Mouse (Mus musculus) CD4-positive, CD25-positive, alpha-beta regulatory T cell, adult 2 months (primary cell): ENCODE measurements around the gene Tmem120b.
"Not testable (repeated sequence)": the region's sequence is repeated elsewhere in the genome, so short reads cannot be mapped to it uniquely, and the experiment has no call there.

Experiments
- DNase-seq: peaks from one replicate; pipeline ENCODE4 v3.0.0-alpha.2; 2012; ENCODE audit warnings: low read depth, low spot score

Gene Tmem120b

DNA sequence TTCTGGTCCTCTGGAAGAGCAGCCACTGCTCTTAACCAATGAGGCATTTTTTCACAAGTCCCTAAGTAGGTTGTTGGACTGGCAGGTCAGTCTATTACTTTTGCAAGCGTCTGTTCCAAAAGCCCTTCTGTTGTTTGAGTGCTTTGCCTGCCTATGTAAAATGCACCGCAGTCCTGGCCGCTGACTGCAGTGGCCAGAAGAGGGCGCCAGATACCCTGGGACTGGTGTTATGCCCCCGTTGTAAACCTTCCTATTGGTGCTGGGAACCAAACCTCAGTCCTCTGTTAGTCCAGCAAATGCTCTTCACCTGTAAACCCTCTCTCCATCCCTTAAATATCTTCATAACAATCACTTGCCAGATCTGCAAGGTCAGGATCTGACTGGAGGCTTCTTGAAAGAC, 16.5 kb upstream of the Tmem120b start:
- peak; percentile 35 for DNase-seq

DNA sequence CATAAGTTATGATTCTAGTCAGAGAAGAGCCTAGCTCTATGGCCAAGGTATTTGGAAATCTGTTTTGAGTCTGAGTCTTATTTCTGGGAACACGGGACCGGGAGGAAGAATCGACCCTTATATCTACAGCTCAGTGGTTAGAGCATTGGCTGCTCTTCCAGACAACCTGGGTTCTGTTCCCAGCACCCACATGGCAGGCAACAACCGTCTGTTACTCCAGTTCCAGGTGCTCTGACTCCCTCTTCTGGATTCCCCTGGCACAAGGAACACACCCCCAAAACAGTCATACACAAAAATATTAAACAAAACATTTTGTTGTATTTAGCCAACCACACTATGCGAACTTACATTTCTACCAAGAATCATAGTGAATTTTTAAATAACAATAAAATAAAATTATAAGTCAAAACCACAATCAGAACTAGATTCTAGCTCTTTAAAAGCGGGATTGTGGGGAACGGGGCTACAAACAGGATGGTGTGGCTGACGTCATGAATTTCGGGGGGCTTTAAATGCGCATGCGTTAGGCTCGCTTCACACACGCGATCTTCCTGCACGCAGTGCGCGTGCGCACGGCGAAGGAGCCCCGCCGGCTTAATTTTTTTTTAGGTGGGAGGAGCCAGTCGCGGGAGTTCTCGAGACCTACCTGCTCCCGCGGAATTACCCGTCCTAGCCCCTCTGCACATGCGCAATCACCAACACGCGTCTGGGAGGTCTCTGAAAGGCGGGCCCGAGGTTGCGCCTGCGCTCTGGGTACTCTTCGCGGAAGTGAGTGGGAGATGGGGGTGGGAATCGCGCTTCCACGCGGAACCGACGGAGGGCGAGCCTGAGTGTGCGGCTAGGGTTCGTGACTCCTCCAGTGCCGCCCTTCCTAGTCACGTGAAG, 10.6 kb upstream of the Tmem120b start:
- peak; percentile 100 for DNase-seq

DNA sequence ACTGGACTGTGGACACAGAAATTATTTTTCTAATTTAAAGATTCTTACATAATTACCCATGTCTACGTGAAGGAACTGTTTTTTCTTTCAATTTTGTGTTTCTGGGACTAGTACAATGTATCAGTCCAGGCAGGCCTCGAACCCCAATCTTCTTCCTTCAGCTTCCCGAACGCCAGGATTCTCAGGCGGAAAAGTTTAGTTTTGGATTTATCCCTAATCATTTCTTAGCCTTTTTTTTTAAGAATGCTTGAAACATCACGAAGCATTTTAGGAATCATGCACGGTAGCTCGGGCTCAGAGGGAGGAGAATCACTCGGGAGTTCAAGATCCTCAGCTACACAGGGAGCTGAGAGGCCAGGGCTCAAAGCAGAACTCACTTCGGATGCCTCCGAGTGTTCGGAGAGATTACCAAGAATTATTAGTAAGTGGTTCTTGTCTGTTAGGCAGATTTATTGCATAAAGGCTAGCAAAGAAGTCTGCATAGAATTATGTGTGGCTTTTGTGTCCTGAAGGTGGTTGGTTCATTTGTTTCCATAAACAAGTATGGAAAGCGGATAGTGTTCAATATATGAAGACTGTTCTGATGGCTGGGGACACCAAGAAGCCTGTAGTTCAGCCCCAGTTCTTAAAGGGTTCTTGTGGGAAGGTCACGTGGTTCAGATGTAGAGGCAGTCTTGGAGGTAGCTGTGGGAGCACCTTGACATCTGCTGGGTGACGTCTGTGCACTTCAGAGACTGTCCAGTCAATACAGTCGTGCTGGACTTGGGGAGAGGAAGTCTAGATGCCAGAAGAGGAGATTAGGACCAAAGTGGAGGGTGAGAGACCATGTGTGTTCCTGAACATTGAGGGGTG, 9.7 kb upstream of the Tmem120b start:
- DNase-seq = peak; percentile 53

DNA sequence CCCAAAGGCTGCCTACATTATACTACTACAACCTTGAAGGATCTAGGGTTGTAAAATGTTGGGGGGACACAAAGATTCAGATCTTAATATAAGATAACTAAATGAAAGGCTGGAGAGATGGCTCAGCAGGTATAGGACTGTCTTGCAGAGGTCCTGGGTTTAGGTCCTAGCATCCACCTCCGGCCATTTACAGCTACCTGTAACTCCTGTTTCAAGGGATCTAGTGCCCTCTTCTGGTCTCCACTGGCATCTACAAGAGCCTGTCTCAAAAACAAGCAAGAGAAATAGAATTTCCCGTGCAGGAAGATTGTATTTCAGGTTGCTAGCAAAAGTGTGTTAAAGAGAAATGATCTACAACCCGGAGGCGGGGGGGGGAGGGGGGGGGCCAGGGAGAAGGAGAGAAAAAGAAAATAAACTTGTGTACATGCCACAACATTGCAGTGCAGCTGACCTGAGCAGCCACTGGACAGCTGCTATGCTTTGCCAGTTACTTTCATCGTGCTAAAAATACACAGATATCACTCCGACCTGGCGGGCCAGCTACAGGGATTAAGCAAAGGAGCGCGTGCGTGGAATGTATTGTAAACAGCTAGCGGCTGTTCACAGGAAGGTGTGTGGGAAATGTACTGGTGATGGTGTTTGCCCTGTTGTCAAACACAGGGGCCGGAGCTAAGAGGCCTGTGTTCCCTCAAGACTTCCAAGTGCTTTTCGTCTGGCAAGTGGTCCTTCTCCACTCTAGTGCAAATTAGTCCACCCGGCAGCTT, 8.3 kb upstream of the Tmem120b start:
- DNase-seq = peak; percentile 78

DNA sequence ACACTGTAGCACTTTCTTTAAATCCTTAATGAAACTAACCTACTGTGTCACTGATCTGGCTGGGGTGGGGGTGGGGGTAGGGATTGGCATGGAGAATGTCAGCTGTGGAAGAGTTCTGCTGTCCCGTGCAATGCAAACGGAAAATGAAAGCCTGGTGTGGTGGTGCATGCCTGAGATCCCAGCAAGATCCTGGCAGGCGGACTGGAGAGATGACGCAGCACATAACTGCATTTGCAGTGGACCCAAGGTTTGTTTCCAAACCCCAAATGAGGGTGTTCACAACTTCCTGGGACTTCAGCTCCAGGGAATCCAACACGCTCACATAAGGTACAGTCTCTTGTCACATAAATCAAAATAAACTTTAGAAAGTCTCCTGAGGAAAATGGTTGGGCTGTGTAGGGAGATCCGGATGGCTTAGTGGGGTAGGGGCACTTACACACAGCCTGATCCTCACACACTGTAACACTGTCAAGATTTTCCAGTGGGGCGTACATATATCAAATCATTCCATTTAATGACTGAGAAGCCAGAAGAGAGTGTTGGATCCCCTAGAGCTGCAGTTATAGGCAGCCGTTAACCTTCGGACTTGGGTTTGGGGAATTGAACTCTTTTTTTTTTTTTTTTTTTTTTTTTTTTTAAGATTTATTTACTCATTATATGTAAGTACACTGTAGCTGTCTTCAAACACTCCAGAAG, 7.4 kb upstream of the Tmem120b start:
- no peak for DNase-seq

DNA sequence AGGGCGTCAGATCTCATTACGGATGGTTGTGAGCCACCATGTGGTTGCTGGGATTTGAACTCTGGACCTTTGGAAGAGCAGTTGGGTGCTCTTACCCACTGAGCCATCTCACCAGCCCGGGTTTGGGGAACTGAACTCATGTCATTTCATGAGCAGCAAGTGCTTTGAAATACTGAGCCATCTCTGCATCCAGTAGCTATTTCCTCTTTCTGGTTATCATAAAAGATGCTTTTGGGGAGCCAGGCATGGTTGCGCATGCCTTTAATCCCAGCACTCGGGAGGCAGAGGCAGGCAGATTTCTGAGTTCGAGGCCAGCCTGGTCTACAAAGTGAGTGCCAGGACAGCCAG, 6.8 kb upstream of the Tmem120b start:
- DNase-seq = not testable (repeated sequence)

DNA sequence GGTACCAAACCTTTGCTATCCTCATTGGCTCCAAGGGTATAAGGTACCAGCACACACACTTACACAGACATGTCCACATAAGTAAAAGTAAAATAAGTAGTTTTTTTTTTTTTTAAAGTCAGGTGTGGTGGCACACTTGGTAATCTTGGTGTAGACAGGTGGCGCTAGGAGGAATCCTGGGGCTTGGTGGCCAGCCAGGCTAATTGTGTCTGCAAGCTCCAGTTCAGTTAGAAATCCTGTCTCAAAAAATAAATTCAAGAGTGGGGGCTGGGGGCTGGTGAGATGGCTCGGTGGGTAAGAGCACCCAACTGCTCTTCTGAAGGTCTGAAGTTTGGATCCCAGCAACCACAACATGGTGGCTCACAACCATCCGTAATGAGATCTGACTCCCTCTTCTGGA, 5.1 kb upstream of the Tmem120b start:
- DNase-seq = no peak

DNA sequence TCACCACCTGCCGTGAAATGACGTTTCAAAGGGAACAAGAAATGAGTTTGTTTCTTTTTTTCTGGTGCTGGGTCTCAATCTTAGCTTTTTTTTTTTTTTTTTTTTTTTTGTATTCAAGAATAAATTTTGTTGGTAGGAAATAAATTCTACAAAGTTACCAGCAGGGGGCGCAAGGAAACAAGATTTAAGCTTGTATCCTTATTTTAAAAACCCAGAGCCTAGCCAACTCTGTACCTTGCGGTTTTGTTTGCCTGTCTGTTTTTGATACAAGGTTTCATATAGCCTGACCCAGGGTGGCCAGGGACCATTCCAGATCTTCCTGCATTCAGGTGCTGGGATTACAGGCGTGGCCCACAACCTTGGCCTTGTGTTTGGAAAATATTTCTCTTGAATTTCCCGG, 4.0 kb upstream of the Tmem120b start:
- peak; percentile 93 for DNase-seq

DNA sequence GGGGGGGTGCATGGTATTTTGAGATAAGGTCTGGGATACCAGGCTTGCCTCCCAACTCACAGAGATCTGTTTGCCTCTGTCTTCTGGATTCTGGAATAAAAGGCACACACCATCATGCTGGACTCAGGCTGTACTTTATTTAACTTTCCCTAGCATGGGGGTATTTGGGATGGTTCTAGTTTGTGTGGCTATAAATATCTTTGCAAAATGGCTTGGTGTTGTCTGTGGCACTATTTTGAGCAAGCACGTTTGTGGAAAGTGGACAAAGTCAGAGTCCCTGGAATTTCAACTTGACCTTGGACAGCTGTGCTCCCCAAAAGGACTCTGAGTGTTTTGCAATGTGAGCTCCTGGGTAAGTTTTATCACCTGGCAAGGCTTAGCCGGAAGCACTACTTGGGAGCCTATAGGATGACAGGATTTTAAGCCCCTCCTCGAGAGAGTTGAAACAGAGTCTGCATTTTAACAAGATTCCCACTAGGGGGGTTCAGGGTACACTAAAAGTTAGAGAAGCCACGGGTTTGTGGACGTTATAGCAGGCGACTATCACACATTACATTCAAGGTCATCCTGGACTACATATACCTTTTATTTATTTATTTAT, 720 bp upstream of the Tmem120b start:
- DNase-seq = peak; percentile 79

DNA sequence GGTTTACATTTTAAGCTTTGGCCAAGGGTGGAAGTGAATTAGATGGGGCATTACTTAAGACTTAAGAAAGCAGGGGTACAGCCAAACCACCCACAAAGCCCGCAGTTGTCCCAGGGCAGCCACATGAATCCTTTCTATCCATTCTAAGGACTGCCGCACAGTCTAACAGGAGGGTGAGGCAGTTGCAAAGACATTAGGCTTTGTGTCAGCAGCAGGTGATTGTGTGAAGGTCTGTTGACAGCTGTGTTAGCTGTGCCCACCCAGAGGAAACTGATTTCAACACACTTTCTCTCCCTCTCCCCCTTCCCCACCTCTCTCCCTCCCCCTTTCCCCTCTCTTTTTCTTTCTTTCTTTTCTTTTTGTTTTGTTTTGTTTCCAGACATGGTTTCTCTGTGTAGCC, 499 bp downstream of the Tmem120b start:
- no peak for DNase-seq

DNA sequence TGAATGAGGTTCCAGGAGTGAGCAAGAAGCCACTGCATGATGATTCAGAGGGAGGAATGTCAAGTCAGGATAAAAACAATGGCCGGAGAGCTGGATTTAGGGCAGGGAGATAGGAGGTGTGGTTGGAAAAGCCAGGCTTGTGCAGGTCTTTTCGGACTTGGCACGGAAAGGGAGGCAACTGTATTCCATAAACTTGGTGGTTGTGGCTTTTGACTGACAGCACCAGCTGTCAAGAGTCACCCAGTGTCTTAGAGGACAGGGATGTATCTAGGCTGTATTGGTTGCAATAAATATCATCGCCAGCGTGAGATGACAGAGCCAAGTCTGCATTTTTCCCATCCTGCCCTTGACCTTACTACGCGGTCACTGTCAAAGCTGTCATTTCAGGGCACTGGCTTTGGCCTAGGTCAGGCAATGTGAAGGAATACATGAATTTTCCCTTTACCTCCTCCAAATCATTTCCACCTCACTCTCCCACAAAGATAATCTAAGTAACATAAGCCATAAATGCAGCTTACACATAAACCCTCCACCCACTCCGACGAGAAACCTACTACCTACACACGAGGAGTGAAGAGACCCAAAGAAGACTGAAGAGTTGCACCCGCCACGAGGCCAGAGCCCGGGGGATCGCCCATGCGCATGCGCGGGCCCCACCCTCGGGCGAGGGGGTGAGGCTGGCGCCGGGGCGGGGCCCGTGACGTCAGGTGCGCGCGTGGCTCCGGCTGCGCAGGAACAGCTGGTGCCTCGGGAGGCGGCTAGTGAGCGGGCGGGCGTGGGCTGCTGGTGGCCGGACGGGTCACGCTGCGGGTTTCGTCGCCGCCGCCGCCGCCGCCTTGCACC, 7.6 kb downstream of the Tmem120b start:
- peak; percentile 98 for DNase-seq

DNA sequence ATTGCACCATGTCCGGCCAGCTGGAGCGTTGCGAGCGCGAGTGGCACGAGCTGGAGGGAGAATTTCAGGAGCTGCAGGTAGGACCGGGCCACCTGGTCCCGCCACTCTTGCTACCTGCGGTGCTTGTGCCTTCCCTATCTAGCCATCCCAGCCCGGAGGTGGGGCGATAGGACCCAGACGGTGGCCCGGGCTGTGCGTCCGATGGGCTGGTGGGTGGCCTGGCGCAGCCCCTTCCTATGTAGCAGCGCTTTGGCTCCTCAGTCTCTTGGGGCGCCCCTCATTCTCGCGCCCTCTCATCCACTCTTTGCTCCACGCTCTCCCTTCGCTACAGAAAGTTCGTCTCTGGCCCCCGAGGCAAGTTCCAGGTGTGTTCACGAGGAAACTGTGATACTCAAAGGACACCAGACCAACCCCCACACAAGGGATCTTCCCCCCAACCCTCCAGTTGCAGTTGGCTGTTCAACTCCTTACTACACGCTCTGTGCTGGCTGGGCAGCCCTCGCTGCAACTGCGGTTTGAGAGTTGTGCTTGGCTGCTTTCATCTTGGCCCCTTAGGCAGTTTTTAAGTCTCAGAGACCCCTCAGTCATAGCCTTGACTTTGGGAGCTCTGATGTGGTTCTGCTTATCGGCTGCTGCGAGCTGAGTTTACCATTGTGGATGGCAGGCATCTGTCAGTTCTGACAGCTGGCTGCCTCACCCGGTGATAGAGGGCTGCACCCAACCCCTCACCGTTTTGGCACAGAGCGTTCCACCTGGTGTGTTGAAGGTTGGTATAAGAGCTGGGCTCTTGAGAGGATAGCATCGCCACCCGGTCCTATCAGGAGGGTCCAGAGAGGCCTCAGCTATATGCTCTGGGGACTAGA, 8.4 kb downstream of the Tmem120b start:
- peak; percentile 59 for DNase-seq

DNA sequence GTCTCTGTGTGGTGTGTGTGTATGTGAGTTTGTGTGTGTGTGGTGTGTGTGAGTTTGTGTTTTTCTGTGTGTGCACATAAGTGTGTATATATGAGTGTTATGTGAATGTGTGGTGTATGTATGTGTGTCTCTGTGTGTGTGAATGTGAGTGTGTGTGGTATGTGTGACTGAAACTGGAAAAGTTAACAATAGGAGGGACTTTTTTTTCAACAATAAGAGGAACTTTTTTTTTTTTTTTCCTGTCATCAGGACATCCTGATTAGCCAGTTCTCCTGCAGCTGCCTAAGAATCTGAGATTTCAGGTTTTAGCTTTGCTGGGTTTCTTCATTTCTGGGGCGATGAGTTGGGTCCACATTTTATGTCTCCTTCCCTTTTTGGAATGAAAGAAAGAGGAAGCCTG, 11.4 kb downstream of the Tmem120b start:
- no peak for DNase-seq

DNA sequence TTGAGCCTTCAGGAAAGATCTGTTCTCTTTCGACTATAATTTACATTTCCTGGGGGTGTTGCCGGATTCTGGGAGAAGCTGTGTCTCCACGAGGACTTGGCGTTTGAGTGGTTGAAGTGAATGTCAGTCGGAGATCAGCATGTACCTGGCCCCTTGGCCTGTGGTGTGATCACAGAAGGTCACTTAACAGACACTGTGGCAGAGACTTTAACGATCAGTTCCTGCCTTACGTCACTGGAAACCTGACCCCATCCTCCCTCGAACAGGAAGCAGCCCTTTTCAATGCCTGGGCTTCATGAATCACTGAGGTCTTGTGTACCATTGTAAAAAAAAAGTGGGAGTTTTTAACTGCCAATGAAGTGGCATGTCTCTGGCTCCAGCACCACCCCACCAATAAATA, 11.8 kb downstream of the Tmem120b start:
- peak; percentile 23 for DNase-seq

DNA sequence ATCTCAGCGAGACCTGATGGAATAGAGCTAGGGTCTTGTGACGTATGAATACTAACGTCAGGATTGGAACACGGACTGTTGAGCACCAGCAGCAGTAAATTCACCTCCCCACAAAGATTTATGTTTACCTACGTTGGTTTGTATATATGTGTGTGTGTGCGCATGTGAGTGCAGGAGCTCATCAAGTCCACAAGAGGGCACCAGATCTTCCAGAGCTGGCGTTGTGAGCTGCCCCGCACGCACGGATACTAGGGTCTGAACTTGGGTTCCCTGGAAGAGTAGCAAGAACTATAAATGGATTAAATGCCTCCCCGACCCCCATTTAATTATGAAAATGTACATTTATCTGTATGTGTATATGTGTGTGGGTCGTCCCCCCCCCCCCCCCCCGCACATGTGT, 12.3 kb downstream of the Tmem120b start:
- peak; percentile 27 for DNase-seq

DNA sequence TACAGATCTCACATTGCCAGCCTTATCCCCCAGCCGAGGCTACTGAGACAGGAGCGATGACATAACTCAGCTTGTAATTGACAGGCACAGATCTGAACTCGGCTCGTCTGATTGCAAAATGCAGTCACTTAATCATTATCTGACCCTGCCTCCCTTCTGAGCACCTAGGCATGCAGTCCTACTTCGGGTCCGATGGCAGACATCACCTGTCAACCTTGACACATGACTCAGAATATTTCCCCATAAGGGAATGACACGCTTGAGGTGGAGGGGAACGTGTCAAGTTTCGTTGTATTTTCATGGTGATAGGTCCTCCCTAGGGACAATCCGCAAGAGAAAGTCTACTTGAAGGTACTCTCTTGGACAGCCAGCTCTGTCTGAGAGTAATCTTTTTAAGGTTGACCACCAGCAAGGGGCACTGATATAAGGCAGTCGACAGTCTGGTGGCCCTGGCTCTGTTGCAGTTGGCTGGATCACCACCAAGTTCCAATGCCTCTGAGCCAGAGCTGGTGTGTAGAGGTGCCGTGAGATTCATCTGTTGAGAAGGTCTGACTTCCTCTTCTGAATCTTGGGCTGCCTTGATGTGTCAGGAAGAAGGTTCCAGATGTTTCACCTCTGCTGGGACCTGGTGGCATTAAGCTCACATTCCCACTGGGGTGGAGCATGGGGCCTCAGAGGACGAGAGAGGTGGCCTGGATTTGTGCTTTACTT, 15.3 kb downstream of the Tmem120b start:
- no peak for DNase-seq

DNA sequence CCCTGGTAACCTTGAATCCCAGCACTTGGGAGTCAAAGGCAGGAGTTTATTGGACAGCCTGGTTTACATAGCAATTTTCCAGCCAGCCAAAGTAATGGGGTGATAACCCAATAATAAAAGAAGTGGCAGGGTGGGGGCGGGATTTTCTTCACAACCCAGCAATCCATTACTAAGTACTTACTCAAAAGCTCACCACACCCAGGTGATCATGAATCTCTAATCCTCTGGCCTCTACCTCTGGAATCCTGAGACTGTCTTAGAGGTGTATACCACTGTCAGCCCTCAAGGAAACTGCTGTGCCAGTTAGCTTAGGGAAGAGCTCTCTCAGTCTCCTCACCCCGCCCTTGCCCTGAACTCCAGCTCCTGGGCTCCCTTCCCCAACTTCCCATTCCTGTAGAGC, 18.3 kb downstream of the Tmem120b start:
- no peak for DNase-seq

DNA sequence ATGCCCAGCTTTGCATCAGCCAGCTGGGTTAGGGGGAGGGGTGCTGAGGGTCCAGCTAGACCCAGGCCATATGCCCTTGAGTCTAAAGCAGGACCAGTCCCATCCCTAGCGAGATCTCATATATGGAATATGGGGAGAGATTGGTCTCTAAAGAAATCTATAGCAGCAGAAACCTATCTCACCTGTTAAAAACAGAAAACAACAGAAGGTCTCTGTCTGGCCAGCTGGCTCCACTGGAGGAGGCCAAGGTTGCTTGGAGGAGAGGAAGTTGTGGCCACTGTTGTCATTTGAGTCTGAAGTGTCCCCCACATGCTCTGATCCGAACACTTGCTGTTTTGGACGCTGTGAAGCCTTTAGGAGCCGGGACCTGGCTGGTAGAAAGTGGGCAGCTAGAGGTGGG, 20.6 kb downstream of the Tmem120b start:
- DNase-seq = no peak
